Mouse (Mus musculus) CH12F3 (cell line): ENCODE measurements around the gene P4htm.
"Not testable (repeated sequence)": the region's sequence is repeated elsewhere in the genome, so short reads cannot be mapped to it uniquely, and the experiment has no call there.

Experiments
- in situ Hi-C: fragments of 300-500 bp; cut with MboI; formaldehyde crosslinking; loops from 2 replicates; pipeline ENCODE4 v1.14.3; 2020; ENCODE audit warnings: low sequenced_read_pairs

The P4htm gene

DNA sequence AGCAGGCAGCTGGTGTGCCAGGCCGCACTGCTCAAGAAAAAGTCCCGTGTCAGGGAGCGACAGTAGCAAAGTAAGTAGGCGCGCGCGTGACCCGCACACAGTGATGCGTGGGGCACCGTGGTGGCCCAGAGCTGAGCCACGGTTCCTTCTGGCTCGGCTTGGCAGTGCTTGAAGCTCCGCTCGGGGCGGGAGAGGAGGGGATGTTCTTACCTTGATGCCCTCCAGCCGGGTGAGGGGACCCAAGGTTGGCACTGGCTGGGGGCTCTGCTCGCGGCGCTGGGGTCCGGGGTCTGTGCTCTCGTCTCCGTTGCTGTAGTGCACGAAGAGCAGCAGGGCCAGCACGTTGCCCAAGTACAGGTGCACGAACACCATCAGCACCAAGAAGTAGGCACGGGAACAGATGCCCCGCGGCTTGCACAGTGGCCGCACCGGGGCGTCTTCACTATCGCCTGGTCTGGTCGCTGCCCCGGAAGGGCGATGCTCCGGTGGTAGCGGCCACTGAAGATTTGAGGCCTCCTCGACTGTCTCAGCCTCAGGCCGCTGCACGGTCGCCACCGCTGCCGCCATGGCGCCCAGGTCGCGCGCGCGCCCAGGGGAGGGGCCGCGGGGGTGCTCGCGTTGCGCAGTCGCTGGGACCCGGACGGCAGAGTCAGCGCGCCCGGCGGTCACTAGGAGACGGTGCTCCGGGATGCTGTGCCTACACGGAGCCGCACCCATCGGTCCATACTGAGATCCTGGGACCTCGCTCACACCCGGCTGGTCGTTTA, at the start of gene P4htm:
TSS of gene P4htm (minus strand) at position 670 of the 767 bp plus-strand sequence.
- in situ Hi-C loops: no loop called here

DNA sequence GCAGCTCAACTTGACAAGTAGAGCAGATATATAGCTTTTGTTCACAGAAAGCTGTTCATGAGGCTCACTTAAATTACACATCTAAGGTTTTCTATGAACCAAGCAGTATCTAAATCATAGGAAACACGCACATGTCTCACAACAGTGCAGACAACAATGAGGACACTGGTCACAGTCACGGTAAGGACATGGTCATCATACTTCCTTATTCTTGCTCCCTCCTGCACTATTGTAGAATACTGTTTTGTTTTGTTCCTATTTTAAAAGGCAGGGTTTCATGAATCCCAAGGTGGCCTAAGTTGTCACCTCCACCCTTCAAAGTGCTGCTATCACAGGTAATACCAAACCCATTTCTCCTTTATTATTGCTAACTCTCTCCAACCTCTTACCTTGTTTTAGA, 42.4 kb upstream of the P4htm start:
- in situ Hi-C loops: no loop called here

DNA sequence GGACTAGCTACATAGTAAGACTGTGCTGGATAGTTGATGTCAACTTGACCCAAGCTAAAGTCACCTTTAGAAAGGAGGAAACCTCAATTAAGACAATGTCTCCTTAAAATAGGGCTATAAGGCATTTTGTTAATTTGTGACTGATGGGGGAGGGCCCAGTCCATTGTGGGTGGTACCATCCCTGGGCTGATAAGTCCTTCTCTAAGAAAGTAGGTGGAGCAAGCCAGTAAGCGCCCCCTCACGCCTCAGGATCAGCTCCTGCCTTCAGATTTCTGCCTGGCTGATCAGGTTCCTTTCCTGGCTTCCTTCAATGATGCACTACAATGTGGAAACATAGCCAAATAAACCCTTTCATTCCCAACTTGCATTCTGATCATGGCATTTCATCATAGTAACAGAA, 37.9 kb upstream of the P4htm start:
- in situ Hi-C loops: no loop called here

DNA sequence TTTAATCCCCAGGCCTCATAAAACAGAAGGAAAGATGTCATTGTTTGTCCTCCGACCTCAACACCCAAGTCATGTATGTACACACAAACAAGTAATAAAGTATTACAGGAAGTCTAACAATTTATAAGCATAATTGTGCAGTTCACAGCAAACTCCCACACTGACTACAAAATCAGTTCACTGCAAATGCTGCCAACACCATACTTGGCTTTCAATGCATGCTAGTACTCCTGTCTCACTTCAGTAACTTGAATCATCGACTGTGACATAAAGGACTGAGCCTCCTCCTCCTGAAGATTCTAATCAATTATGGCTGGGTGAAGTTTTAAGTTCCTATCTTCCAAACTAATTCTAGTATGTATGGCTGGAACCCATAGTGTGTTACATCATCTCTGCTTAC, 36.4 kb upstream of the P4htm start:
- in situ Hi-C loops: no loop called here

DNA sequence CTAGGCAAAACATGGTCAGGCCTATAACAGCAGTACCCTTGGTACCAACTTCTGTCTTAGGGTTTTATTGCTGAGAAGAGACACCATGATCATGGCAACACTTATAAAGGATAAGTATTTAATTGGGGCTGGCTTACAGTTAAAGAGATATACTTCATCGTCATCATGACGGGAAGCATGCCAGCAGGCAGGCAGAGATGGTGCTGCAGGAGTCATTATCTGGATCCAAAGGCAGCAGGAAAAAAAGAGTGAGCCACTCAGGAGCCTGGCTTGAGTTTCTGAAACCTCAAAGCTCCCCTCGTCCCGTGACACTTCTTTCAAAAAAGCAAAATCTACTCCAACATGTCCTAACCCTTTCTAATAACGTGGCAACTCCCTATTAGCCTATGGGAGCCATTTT, 34.9 kb upstream of the P4htm start:
- in situ Hi-C loops: no loop called here

DNA sequence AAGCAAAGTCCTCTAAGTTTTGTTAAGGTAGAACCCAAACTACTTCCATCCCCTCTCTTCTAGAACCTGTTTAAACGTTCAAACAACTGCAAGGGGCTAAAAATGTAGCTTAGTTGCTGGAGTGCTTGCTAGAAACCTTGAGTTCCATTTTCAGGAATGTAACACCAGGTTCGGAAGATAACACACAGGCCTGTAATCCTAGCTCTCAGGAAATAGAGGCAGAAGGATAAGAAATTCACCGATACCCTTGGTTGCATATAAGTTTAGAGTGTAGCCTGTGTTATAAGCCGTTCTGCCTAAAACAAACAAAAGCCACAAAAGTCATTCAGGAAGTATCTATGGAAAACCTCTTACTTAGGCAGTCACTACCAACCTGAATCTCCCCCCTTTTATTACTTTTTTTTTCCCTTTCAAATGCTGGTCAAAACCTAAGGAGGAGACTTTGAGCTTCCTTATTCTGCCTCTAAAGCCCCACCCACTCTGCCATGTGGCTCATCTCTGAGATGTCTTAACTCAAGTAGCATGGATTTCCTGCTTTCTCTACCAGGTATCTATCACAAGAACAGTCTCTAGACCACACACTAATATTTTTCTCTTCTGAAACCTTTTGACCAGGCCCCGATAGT, 34.3 kb upstream of the P4htm start:
- in situ Hi-C loops: no loop called here

DNA sequence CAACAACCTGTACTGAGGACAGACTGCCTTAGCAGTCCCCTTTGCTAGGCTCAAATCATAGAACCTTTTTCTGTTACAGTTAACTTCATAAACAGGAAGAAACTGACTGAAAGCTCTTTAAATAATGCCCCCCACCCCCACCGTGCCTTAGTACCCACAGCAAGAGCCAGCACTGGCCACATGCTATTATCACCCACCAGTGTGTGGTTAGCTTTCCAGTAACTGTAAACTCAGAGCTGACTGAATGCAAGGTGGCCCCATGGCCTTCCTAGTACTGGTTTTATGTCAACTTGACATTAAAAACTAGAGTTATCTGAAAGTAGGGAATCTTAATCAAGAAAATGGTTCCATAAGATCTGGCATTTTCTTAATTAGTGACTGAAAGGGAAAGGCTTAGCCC, 33.2 kb upstream of the P4htm start:
- in situ Hi-C loops: no loop called here

DNA sequence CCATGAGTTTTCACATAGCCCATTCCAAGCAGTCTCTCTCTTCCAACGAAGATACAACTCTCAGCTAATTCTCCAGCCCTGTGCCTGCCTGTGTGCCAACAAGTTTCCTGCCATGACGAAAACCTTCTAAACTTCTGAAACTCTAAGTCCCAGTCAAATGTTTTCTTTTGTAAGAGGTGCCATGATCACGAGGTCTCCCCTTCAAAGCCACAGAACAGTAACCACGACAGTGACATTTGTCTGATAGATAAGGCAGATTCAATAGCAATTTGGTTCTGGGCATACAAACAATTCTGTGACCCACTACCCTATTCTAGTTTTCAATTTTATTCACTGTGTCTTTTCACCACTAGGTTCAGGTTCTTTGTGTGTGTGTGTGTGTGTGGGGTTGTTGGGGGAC, 30.7 kb upstream of the P4htm start:
- in situ Hi-C loops: no loop called here

DNA sequence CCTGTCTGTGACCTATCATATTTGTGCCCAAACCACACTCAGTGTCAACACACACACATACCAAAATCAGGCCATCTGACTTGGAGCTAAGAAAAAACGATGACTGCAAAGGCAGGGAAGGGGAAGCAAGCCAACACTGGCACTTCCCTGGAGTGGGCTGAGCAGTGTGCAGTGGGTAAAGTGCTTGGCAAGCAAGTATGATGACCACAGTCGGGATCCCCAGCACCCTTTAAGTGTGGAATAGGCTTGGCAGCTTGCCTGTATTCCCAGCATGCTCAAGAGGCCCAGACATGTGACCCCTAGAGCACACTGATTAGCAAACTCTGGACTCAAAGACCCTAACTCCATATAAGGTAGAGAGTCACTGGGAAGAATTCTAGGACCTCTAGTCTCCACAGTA, 29.0 kb upstream of the P4htm start:
- in situ Hi-C loops: no loop called here

DNA sequence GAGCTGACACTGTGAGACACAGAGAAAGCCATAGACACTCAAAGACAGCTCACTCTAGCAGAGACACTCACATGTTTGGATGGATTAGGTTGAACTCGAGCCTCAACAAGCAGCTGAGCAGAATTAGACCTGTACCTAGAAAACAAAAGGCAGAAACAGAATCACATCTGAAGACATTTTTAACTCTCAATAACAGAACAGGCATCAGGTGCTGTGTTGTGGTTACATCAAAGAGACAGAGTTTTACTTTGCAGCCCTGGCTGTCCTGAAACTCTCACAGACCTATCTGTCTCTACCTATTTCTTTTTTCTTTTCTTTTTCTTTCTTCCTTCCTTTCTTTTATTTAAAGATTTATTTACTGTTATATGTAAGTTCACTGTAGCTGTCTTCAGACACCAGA, 19.8 kb upstream of the P4htm start:
- in situ Hi-C loops: no loop called here

DNA sequence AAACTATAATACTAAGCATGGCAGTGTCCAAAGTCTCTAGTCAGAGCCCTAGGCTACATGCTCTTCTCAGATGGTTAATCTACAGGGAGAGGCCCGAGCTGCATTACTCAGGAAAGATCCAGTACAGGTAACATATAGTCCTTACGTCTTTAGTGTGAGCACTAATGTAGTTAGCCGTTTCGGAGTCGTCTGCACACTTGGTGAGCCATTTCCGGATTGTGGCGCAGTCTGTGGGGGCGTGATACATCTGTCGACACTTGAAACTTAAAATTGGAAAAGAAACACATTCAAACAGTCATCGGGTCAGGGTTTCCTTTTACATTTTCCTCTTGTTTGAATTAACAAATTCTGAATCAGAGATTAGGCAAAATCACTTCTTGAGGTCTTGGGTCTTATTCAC, 14.0 kb upstream of the P4htm start:
- in situ Hi-C loops: no loop called here

DNA sequence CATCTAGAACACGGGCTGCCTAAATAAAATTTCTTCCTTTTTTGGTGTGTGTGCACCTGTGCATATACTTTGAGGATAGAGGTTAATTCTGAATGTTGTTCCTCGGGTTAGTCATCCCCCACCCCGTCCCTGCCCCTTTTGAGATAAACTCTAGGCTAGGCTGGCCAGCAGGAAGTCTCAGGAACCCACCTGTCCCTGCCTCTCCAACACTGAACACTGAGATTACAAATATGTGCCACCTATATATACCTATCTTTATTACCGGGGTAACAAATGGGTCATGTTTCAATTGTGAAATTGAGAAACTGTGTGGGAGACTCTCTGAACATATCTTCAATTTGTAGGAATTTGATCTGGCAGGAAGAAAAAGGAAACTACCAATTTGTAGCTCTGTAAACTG, 11.4 kb upstream of the P4htm start:
- in situ Hi-C loops: no loop called here

DNA sequence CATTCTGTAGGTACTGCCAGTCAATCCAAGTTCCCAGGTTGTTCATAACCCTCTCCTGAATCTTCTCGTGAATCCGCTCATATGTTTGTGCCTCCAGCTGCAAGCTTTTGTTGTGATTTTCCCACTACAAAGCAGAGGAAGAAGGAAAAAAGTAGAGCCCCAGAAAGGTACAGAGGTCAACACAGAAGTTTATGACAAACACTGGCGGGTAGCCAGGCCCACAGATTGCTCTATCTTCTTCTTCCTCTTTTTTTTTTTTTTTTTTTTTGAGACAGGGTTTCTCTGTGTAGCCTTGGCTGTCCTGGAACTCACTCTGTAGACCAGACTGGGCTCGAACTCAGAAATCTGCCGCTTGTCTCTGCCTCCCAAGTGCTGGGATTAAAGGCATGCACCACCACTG, 10.5 kb upstream of the P4htm start:
- in situ Hi-C loops: not testable (repeated sequence)

DNA sequence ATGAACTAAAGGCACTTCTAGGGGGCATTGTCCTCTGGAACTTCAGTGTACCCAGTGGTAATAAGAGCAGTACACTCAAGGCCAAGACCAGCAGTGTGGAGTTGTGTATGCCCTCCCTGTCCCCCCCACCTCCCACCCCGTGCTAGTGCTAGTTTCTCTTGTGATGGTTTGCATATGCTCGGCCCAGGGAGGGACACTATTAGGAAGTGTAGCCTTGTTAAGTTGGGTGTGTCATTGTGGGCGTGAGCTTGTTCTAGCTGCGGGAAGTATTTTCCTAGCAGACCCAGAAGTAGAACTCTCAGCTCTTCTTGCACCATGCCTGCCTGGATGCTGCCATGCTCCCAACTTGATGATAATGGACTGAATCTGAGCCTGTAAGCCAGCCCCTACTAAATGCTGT, 4.5 kb upstream of the P4htm start:
- in situ Hi-C loops: no loop called here

DNA sequence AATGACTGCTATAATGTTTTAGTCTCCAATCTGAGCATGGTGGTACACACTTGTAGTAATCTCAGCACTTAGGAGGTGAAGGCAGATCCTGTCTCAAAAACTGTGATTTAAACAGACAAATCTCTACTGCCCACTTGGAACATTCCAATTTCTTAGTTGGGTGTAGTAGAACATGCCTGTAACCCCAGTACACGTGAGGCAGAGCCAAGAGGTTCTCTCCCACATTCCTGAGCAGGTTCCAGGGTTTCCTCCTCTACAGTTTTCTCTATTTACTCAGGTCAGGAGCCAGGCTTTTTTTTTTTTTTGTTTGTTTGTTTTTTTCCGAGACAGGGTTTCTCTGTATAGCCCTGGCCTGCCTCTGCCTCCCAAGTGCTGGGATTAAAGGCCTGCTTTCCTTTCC, 2.5 kb upstream of the P4htm start:
- in situ Hi-C loops: no loop called here

DNA sequence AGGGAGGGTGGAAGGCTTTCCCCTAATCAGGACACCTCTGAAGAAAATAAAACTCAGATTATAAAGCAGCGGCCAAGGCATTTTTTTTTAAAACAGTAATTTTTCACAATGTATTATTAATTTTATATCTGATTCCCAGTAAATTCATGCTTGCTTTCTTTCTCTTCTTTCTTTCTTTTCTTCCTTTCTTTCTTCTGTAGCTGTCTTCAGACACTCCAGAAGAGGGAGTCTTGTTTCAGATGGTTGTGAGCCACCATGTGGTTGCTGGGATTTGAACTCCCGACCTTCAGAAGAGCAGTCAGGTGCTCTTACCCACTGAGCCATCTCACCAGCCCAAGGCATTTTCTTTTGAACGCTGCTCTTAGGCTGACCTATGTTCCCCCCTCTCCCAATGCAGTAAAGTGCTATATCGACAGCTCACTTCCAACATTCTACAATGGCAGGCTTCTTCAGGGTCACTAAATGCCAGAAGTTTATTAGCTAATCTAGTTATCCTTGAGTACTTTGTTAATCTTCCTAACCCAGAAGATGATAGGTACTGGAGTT, 1.6 kb upstream of the P4htm start:
- in situ Hi-C loops: no loop called here

DNA sequence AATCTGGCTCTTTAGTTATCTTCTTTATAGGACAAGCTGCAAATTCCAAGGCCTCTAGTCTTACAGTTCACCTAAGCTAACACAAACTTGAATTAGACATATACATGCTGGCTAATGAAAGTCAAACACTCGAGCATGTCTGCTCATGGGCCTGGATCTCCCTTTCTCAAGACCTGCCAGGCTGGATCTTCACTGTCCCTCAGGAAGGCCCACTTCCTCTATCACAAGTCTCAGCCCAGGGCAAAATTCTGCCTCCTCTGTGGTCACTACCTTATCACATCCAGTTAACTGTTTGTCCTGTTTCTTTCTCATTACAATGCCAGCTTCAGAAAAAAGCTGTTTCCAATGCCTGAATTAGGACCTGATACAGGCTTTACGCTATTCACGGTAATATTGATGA, 3.1 kb downstream of the P4htm start:
- in situ Hi-C loops: no loop called here

DNA sequence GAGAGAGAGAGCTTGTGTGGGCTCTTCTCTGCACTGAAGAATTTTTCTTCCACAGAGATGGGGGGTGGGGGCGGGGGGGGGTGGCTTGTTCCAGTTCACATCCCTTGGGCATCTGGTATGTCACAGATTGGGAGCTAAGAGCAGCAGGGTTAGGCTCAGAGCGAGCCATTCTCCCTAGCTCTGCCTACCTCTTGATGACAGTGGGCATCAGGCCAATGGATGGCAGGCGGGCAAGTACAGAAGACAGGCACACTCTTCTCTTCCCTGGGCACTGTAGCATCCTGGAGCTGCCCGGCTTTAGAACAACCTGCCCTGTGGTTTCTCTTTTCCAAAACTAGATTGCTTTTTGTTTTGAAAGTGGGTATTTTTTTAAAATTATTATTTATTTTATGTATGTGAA, 6.0 kb downstream of the P4htm start:
- in situ Hi-C loops: no loop called here

DNA sequence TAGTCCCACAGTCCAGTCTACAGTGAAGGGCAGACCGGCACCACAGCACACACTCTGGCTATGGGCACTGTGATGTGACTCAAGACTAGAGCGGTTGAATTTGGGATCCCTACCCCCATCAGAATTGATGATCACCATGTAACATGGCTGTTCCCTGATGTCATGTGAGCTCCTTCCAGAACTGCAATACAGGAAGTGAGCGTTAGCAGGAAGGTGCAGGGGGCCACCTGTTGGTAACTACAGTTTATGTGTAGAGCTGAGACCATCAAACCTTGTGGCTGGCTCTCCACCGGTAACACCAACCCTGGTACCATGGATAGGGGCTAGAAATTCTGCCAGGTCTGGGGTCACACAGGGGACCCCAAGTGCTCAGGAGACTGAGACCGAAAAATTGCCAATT, 8.2 kb downstream of the P4htm start:
- in situ Hi-C loops: no loop called here

DNA sequence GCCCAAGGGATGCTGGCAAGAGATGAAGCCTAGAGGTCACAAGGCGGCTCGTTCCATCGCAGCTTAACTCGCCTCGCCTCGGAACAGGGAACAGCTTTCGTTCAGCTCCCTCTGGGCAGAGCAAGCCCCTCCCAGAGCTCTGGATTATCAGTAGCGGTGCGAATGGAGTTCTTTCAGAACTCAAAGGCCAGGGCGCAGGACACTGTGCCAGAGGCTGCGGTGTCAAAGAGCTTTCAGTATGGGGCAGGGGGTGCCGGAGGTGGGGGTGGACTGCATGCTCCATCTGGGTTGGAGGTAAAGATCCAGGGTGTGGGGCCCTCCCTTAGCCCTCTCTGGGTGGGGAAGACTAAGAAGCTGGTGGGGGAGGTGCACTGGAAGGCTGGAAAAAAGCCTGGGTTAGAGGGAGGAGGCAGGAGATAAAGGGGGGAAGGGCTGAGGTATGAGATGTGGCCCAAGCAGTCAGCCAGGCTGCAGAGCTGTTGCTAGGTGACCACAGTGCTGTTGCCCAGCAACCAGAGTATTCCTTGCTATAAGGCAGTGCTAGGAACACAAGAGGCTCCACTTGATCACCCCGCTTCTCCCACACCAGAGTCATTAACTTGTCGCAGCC, 9.8 kb downstream of the P4htm start:
- in situ Hi-C loops: no loop called here

DNA sequence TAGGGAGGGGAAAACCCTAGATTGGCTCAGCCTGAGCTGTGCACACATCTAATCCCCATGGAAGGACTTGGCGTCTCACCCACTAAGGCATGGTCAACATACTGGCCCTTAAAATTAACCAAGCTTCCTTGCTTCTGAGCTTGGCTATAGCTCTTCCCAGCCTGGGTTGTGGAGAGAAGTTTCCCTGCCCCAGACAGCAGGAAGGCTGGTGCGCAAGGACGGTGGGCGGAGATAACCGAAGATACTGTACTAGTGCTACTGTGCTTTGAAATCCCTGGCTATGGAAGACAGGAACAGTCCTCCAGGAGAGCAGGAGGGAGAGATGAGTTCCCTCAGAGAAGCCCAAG, 18.1 kb downstream of the P4htm start:
- in situ Hi-C loops: no loop called here
